Mouse (Mus musculus): ENCODE results near the gene Rnf167. TPM values are rescaled to one million over a fixed set of nuclear protein-coding genes. Genes with fewer than 3 reads are reported as not detected.

Rnf167 gene
- polyA plus RNA-seq, 1 experiment from 2014 or later = 130 TPM

DNA sequence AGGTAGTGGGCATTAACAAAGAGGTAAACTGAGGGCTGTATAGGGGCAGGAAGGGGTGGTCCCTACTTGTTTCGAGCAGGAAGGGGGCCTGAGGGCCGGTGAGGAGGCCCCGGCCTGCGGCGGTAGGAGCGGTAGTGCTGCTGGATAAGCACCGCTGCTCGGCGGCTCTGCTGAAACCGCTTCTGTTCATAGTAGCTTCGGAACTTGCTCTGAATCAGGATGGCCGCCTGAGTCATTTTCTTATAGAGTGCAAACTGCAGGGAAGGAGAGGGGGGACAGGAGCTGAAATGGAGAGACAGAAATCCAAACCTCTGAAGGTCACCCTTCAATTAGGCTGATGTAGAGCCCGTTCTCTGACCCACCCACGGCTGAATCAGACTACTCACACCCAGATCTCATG lies 23.4 kb downstream of the Rnf167 start:
- no peak for ATAC-seq (replicated peaks)
- H3K4me1 ChIP-seq = peaks cover 29% of the 10 kb centered on the region
- peak overlapping the region; percentile 70 for H3K9ac ChIP-seq (replicated peaks)
- 35% methylated on average over 14 of the region's 14 CpGs for WGBS
- H3K27ac ChIP-seq (replicated peaks) = peak overlapping the region; percentile 99
- no peaks in the 10 kb centered on the region for H3K9me3 ChIP-seq
- H3K4me2 ChIP-seq (replicated peaks) = peak overlapping the region; percentile 72
- H3K4me3 ChIP-seq = peak overlapping the region; percentile 59
- peaks cover 21% of the 10 kb centered on the region for H3K36me3 ChIP-seq
- H3K27me3 ChIP-seq = no peaks in the 10 kb centered on the region

DNA sequence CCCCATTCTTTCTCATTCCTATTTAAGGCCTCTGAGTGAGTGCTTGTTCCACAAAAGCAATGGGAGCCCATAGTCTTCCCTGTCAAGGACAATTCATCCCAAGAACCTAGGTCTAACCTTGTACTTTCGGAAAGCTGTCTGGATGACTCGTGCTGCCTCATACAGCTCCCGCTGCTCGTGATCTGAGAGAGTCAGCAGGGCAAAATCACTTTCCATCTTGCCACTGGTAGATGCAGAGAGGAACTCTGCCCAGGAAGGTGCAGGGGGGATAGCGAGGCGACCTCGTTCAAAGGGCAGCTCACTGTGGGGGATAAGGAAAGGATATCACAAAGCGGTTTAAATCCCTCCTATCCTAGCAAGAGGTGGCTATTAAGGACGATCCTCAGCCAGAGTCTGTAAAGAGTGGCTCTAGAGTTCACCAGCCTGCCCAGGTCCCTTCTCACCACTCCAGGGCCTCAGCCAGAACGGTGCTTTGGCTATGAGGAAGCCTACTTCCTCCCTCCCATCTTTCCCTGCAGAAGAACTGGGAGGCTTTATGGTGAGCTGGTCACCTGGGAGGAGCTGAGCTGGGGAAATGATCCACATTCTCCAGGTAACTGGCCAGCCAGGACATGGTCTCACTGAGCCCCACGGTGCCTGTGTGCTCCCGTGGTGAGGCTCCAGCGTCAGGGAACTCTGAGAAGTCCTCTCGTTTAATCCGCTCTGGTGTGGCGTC lies 24.5 kb downstream of the Rnf167 start:
- ATAC-seq (replicated peaks) = no peak
- H3K4me3 ChIP-seq = no peak overlapping the region; the same call in 1 of the 2 replicates
- no peak overlapping the region; the same call in 1 of the 2 replicates for H3K4me2 ChIP-seq (replicated peaks)
- no peak overlapping the region for H3K27ac ChIP-seq (replicated peaks)
- H3K9me3 ChIP-seq = no peaks in the 10 kb centered on the region
- H3K9ac ChIP-seq (replicated peaks) = no peak overlapping the region
- no peaks in the 10 kb centered on the region for H3K27me3 ChIP-seq
- WGBS = 80% methylated on average over 16 of the region's 16 CpGs
- H3K36me3 ChIP-seq = peaks cover 30% of the 10 kb centered on the region
- peaks cover 29% of the 10 kb centered on the region for H3K4me1 ChIP-seq

DNA sequence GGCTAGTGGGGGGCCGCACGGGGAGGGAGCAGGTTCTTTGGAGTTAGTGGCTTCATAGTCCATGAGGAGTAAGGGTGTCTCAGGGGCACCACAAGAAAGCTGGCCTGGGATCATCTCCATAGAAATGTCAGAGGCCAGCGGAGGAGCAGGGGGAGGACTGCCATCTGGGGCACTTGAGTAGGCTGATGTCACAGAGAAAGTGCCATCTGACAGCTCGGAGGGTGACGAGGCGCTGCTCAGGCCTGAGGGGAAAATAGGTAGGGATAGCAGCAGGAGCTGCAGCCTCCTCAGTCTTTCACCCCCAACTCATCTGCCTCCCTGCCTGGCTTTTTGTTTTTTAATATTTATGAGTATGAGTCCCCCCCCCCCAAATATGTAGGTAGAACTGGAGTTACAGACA lies 27.0 kb downstream of the Rnf167 start:
- WGBS = 57% methylated on average over 6 of the region's 6 CpGs
- no peak overlapping the region for H3K9ac ChIP-seq (replicated peaks)

DNA sequence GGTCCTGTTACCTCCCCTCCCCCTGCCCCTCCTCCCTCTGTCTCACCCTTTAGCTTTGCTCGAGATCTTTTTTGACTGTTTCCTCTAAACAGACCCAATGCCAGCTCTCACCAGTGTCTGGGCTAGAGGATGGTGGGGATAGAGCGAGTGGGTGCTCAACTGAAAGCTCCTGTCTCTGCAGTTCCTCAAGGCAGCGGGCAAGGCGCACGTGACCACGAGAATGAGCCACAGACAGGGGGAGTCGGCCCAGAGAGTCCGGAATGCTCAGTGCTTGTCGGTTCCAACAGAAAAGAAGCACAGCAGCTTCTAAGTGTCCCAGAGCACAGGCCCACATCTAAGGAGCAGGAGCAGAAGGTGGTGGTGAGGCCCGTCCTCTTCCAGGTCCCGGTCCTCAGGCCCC lies 27.5 kb downstream of the Rnf167 start:
- H3K27me3 ChIP-seq = no peaks in the 10 kb centered on the region
- H3K4me2 ChIP-seq (replicated peaks) = no peak overlapping the region
- no peak for ATAC-seq (replicated peaks)
- WGBS = 68% methylated on average over 11 of the region's 11 CpGs
- no peak overlapping the region for H3K4me3 ChIP-seq
- H3K4me1 ChIP-seq = peaks cover 16% of the 10 kb centered on the region
- H3K9ac ChIP-seq (replicated peaks) = no peak overlapping the region
- peaks cover 46% of the 10 kb centered on the region for H3K36me3 ChIP-seq
- no peak overlapping the region for H3K27ac ChIP-seq (replicated peaks)
- H3K9me3 ChIP-seq = no peaks in the 10 kb centered on the region

More for the DNA sequence above, 27.0 kb downstream of the Rnf167 start:
- H3K27me3 ChIP-seq = no peaks in the 10 kb centered on the region
- H3K4me3 ChIP-seq = no peak overlapping the region
- peaks cover 16% of the 10 kb centered on the region for H3K4me1 ChIP-seq
- no peak overlapping the region for H3K4me2 ChIP-seq (replicated peaks)
- H3K36me3 ChIP-seq = peaks cover 43% of the 10 kb centered on the region
- ATAC-seq (replicated peaks) = no peak
- no peak overlapping the region for H3K27ac ChIP-seq (replicated peaks)
- H3K9me3 ChIP-seq = no peaks in the 10 kb centered on the region

DNA sequence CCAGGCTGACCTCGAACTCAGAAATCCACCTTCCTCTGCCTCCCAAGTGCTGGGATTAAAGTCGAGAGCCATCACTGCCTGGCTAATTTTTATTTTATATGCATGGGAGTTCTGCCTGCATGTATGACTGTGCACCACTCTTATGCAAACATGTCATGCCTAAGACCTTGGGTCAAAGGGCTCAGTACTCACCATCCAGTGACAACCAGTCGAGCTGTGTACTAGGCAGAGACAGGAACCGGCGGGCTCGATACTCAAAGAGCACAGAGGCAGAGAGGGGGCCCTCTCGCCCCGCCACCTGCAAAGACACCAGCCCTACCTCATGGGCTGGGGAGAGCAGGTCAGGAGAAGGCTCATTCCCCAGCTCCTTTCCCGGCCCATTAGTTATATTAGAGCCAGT lies 31.1 kb downstream of the Rnf167 start:
- peaks cover 56% of the 10 kb centered on the region for H3K36me3 ChIP-seq
- no peak overlapping the region for H3K4me2 ChIP-seq (replicated peaks)
- H3K27me3 ChIP-seq = no peaks in the 10 kb centered on the region
- no peak overlapping the region for H3K9ac ChIP-seq (replicated peaks)
- no peak overlapping the region for H3K4me3 ChIP-seq
- no peaks in the 10 kb centered on the region for H3K9me3 ChIP-seq
- H3K4me1 ChIP-seq = peaks cover 16% of the 10 kb centered on the region
- 82% methylated on average over 9 of the region's 9 CpGs for WGBS
- ATAC-seq (replicated peaks) = no peak
- no peak overlapping the region for H3K27ac ChIP-seq (replicated peaks)

DNA sequence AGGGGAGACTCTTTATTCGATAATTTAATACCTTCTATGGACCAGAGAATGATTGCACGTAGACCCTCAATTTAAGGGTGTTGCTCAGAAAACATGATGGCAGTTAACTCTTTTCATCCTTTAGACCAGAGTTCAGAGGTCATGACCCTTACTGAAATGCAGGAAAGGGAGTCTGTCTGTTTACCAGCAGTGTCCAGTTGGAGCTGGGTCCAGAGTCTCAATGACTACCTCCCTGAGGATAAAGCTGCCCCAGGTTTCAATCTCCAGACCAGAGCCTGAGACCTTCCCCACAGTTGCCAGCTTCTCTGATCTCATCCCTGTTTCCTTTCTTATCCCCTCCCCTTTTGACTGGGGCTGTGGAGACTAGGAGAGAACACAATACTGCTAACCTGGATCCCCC lies 31.5 kb downstream of the Rnf167 start:
- Histone ChIP-seq H3K36me3 (peaks cover 60% of the 10 kb centered on the region), H3K4me2 (replicated peaks) (no peak overlapping the region), H3K27ac (replicated peaks) (no peak overlapping the region), H3K9me3 (no peaks in the 10 kb centered on the region), H3K9ac (replicated peaks) (no peak overlapping the region), H3K4me1 (peaks cover 16% of the 10 kb centered on the region), H3K4me3 (no peak overlapping the region), H3K27me3 (no peaks in the 10 kb centered on the region)
- 88% methylated on average over 2 of the region's 2 CpGs for WGBS
- ATAC-seq (replicated peaks) = no peak

DNA sequence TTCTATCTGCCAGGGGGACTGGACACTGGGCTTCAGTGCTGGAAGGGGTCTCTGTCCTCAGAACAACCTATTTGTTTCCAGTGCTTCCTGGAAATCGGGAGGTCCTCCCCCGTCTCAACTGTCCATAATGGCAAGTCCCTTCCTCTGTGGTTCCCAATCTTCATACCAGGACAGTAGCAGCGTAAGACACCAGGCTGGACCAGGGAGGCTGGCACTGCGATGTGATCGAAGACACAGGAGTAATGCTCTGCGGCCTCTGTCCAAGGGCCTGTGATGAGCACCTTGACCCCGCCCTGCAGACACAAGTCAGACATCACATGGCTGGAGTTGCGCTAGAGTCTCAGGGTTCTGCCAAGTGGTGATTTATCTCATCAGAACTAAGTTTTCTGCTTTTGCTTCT lies 32.3 kb downstream of the Rnf167 start:
- Histone ChIP-seq H3K4me2 (replicated peaks) (no peak overlapping the region), H3K27me3 (no peaks in the 10 kb centered on the region), H3K4me3 (no peak overlapping the region), H3K9ac (replicated peaks) (no peak overlapping the region), H3K9me3 (no peaks in the 10 kb centered on the region), H3K36me3 (peaks cover 60% of the 10 kb centered on the region), H3K4me1 (peaks cover 16% of the 10 kb centered on the region), H3K27ac (replicated peaks) (no peak overlapping the region)
- 97% methylated on average over 8 of the region's 8 CpGs for WGBS
- no peak for ATAC-seq (replicated peaks)

DNA sequence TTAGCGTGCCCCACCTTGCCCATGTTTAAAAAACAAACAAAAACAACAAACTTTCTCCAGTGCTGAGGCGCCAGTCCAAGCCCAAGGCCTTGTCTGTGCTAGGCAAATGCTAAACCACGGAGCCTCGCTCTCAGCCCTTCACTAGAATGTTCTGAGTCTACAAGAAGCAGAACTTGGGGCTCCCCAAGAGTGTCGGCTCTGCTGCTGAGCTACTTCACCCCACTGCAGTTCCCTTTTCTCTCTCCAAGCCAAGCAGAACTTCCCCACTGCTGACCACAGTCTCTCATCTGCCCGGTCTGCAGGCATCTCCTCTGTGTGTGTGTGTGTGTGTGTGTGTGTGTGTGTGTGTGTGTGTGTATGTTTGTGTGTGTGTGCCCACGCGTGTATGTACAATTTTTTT lies 32.9 kb downstream of the Rnf167 start:
- Histone ChIP-seq H3K4me1 (peaks cover 16% of the 10 kb centered on the region), H3K9ac (replicated peaks) (no peak overlapping the region), H3K27ac (replicated peaks) (no peak overlapping the region), H3K36me3 (peaks cover 64% of the 10 kb centered on the region), H3K4me3 (no peak overlapping the region), H3K9me3 (no peaks in the 10 kb centered on the region), H3K4me2 (replicated peaks) (no peak overlapping the region), H3K27me3 (no peaks in the 10 kb centered on the region)
- no peak for ATAC-seq (replicated peaks)
- 92% methylated on average over 8 of the region's 8 CpGs for WGBS

DNA sequence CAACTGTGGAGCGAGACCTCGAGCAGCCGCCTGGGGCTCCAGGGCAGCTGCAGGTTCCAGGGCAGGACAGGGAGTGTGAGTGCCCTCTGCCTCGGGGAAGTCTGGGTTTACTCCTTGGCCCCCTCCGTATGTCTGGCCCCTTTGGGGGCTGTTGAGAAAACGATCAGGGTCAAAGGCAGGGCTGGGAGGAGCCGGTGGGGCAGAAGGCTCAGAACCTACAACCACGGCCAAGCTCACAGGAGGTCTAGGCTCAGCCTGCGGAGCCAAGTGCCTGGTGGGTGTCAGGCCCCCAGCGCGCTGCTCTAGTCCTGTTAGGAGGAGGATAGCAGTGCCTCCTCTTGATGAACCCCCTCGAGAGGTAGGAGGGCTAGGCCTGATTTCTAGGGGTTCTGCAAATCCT lies 34.1 kb downstream of the Rnf167 start:
- Histone ChIP-seq H3K4me2 (replicated peaks) (no peak overlapping the region), H3K9me3 (no peaks in the 10 kb centered on the region), H3K4me3 (no peak overlapping the region), H3K36me3 (peaks cover 56% of the 10 kb centered on the region), H3K27ac (replicated peaks) (0 out of 2 replicates have a peak overlapping the region, but pooled peaks have one; percentile 50), H3K4me1 (peaks cover 17% of the 10 kb centered on the region), H3K9ac (replicated peaks) (peak overlapping the region; percentile 32; the same call in 1 of the 2 replicates), H3K27me3 (no peaks in the 10 kb centered on the region)
- peak; percentile 14; the same call in 1 of the 2 replicates for ATAC-seq (replicated peaks)
- 66% methylated on average over 12 of the region's 12 CpGs for WGBS

DNA sequence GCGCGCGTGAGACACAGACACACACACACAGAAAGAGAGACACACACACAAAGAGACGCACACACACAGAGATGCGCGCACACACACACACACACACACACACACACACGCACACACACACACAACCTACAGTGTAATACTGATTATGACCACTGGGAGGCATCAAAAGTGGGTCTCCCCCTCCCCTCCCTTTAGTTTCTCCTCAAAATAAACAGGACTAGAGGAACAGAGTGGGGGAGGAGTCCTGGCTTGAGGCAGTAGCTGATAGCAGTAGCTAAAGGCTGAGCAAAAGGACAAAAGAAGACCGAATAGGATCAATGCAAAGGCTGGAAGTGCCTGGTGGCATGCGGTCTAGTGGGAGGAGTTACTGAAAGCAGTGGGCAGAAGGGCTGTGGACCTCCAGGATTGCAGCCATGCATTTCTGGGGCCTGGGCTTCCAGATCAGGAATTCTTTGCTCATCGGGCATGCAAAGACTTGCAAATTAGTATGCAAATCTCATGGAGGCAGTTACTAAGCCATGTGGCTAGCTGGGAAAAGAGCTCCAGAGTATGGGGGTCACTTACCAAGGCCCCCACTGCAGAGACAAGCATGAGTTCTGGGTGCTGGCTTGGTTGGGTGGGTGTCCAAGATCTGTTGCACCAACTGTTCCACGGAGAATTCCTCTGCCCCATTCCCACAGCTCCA lies 35.0 kb downstream of the Rnf167 start:
- Histone ChIP-seq H3K4me3 (no peak overlapping the region), H3K9ac (replicated peaks) (peak overlapping the region; percentile 32; the same call in 1 of the 2 replicates), H3K9me3 (no peaks in the 10 kb centered on the region), H3K4me1 (peaks cover 26% of the 10 kb centered on the region), H3K27me3 (no peaks in the 10 kb centered on the region), H3K27ac (replicated peaks) (peak overlapping the region; percentile 67), H3K36me3 (peaks cover 48% of the 10 kb centered on the region), H3K4me2 (replicated peaks) (peak overlapping the region; percentile 5)
- peak; percentile 84 for ATAC-seq (replicated peaks)
- WGBS = 8% methylated on average over 11 of the region's 11 CpGs

DNA sequence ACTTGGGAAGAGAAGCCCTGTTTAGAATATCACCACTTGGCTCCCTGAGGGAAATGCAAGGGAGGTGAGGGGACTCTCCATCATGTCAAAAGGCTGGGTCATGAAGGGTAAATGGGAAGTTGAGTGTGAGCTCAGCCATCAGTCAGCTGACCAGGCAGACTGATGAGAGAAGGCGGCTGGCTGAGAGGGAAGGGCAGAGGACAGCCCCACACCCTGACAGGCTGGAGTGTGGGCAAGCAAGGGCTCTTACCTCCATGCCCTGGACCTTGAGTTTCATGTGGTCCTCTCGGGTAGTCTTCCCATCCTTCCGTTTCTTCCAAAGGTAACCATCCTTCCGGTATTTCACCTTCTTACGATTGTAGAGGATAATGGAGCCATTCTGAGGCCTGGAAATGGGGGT lies 36.6 kb downstream of the Rnf167 start:
- Histone ChIP-seq H3K36me3 (peaks cover 43% of the 10 kb centered on the region), H3K4me2 (replicated peaks) (no peak overlapping the region), H3K27me3 (no peaks in the 10 kb centered on the region), H3K4me3 (no peak overlapping the region), H3K4me1 (peaks cover 34% of the 10 kb centered on the region), H3K9ac (replicated peaks) (no peak overlapping the region), H3K9me3 (no peaks in the 10 kb centered on the region), H3K27ac (replicated peaks) (no peak overlapping the region)
- 93% methylated on average over 5 of the region's 5 CpGs for WGBS
- ATAC-seq (replicated peaks) = no peak

DNA sequence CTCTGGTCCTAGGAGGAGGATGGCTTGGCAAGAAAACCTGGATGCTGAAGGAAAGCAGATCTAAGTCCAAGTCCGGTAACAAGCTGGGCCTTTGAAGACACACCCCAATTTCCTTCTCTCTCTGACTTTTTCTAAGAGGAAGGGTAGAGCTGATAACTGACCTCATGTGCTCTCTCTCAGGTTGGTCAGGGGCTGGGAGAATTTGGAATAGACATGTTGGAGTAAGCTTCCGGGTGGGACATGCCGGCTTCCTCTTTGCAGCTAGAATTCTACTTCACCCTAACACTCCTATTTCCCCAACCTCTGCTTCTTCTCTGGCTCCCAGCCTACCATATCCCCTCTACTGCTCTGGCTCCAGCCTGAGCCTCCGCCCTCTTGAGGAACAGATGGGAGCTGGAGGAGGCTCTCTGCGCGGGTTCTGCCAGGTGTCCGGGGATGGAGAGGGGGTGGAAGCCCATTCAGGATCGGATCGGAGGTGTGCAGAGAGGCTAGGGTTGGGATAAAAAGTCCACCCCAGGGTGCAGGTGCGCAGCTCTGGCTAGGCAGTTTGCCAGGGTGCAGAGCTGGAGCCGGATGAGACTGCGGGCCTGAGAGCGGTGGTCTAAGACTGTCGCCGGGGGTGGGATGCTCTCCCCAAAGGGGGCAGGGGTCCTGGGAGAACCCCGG lies 40.0 kb downstream of the Rnf167 start:
- no peaks in the 10 kb centered on the region for H3K27me3 ChIP-seq
- peak overlapping the region; percentile 85 for H3K4me2 ChIP-seq (replicated peaks)
- peak overlapping the region; percentile 90 for H3K4me3 ChIP-seq
- 5% methylated on average over 16 of the region's 16 CpGs for WGBS
- peak; percentile 77 for ATAC-seq (replicated peaks)
- H3K9me3 ChIP-seq = no peaks in the 10 kb centered on the region
- peaks cover 25% of the 10 kb centered on the region for H3K36me3 ChIP-seq
- peak overlapping the region; percentile 91 for H3K27ac ChIP-seq (replicated peaks)
- H3K4me1 ChIP-seq = peaks cover 32% of the 10 kb centered on the region
- H3K9ac ChIP-seq (replicated peaks) = peak overlapping the region; percentile 87
